Mouse (Mus musculus): ENCODE data around the gene Il12rb1.

Gene Il12rb1

GRCm38 (mm10) chr8:70808239-70808638, at the start of gene Il12rb1:
TSS of gene Il12rb1 (plus strand) at chr8:70808449.
- no peak for DNase-seq (ENCODE audit: low spot score in 2 of 2)

- DNase-seq (ENCODE audit: low spot score in 2 of 2) = peak; percentile 61 to 67
Measured at GRCm38 (mm10) chr8:70758616-70759561, 49.4 kb upstream of the Il12rb1 start.

- DNase-seq (ENCODE audit: low spot score in 2 of 2) = peak in 1 of 2 experiments; percentile 75
Measured at GRCm38 (mm10) chr8:70760350-70760749, 47.9 kb upstream of the Il12rb1 start.

GRCm38 (mm10) chr8:70760775-70761406, 47.4 kb upstream of the Il12rb1 start, which contains the start of gene Mpv17l2:
TSS of gene Mpv17l2 (minus strand) at chr8:70760946.
- peak; percentile 99 for DNase-seq (ENCODE audit: low spot score in 2 of 2)

- no peak for DNase-seq (ENCODE audit: low spot score in 2 of 2)
Measured at GRCm38 (mm10) chr8:70762118-70762517, 46.1 kb upstream of the Il12rb1 start.

- DNase-seq (ENCODE audit: low spot score in 2 of 2) = no peak
Measured at GRCm38 (mm10) chr8:70763354-70763753, 44.9 kb upstream of the Il12rb1 start.

GRCm38 (mm10) chr8:70764026-70764425, 44.2 kb upstream of the Il12rb1 start:
- no peak for DNase-seq (ENCODE audit: low spot score in 2 of 2)

- peak in 1 of 2 experiments; percentile 48 for DNase-seq (ENCODE audit: low spot score in 2 of 2)
Measured at GRCm38 (mm10) chr8:70764676-70765075, 43.6 kb upstream of the Il12rb1 start.

GRCm38 (mm10) chr8:70765329-70765728, 42.9 kb upstream of the Il12rb1 start:
- DNase-seq (ENCODE audit: low spot score in 2 of 2) = no peak

GRCm38 (mm10) chr8:70765838-70766570, 42.2 kb upstream of the Il12rb1 start:
- DNase-seq (ENCODE audit: low spot score in 2 of 2) = peak in 1 of 2 experiments; percentile 58

- DNase-seq (ENCODE audit: low spot score in 2 of 2) = peak in 1 of 2 experiments; percentile 58
Measured at GRCm38 (mm10) chr8:70766571-70767440, 41.4 kb upstream of the Il12rb1 start.

GRCm38 (mm10) chr8:70767503-70767902, 40.7 kb upstream of the Il12rb1 start:
- DNase-seq (ENCODE audit: low spot score in 2 of 2) = no peak

GRCm38 (mm10) chr8:70768231-70768776, 39.9 kb upstream of the Il12rb1 start:
- DNase-seq (ENCODE audit: low spot score in 2 of 2) = peak in 1 of 2 experiments; percentile 63

- DNase-seq (ENCODE audit: low spot score in 2 of 2) = peak in 1 of 2 experiments; percentile 60
Measured at GRCm38 (mm10) chr8:70768956-70769355, 39.3 kb upstream of the Il12rb1 start.

- DNase-seq (ENCODE audit: low spot score in 2 of 2) = peak; percentile 94 to 97
Measured at GRCm38 (mm10) chr8:70769359-70769758, 38.9 kb upstream of the Il12rb1 start.

GRCm38 (mm10) chr8:70769858-70770257, 38.4 kb upstream of the Il12rb1 start:
- no peak for DNase-seq (ENCODE audit: low spot score in 2 of 2)

- DNase-seq (ENCODE audit: low spot score in 2 of 2) = no peak
Measured at GRCm38 (mm10) chr8:70770748-70771147, 37.5 kb upstream of the Il12rb1 start.

GRCm38 (mm10) chr8:70771217-70771616, 37.0 kb upstream of the Il12rb1 start:
- DNase-seq (ENCODE audit: low spot score in 2 of 2) = no peak

GRCm38 (mm10) chr8:70772075-70772474, 36.2 kb upstream of the Il12rb1 start:
- no peak for DNase-seq (ENCODE audit: low spot score in 2 of 2)

GRCm38 (mm10) chr8:70772890-70773289, 35.4 kb upstream of the Il12rb1 start:
- DNase-seq (ENCODE audit: low spot score in 2 of 2) = no peak

GRCm38 (mm10) chr8:70773410-70773809, 34.8 kb upstream of the Il12rb1 start:
- DNase-seq (ENCODE audit: low spot score in 2 of 2) = no peak
